Mouse (Mus musculus) heart, postnatal 14 days (tissue): Measurements from ENCODE around the gene Gcg. TPM values are rescaled to one million over a fixed set of nuclear protein-coding genes. Genes with fewer than 3 reads are reported as not detected.

Experiments used
- DNase-seq, 2 experiments: peaks; one replicate each; pipeline ENCODE4 v3.0.0; 2021 to 2022
- intact Hi-C: fragments of 180-260 bp; cut with DNase I; formaldehyde crosslinking; loops from one replicate; pipeline ENCODE4 v1.15.1; 2025
- long read RNA-seq, 2 experiments: library from polyadenylated mRNA; stranded (forward); transcript quantifications; one replicate each; pipeline ENCODE4 v2.0.0; 2021
- total RNA-seq, 2 experiments: library from RNA; stranded (reverse); gene quantifications; 2 replicates each; pipeline ENCODE4 v1.2.3; 2021

Gcg gene
- not detected for total RNA-seq
- long read RNA-seq, experiment 1 = 0 reads
- long read RNA-seq, experiment 2 = 0 reads

GRCm38 (mm10) chr2:62483550-62483949 is at the start of gene Gcg:
TSS of gene Gcg (minus strand) at chr2:62483650.
- DNase-seq = no peak
- intact Hi-C loops = no loop called here

GRCm38 (mm10) chr2:62531065-62531464 is 47.6 kb upstream of the Gcg start:
- DNase-seq = no peak
- intact Hi-C loops = no loop called here

GRCm38 (mm10) chr2:62526399-62526798 is 42.9 kb upstream of the Gcg start:
- DNase-seq = no peak
- intact Hi-C loops = no loop called here

- DNase-seq = no peak
- intact Hi-C loops = no loop called here
Measured at GRCm38 (mm10) chr2:62517790-62518189, 34.3 kb upstream of the Gcg start.

GRCm38 (mm10) chr2:62514477-62514876 is 31.0 kb upstream of the Gcg start:
- intact Hi-C loops = no loop called here
- DNase-seq = no peak

- intact Hi-C loops = no loop called here
- DNase-seq = no peak
Measured at GRCm38 (mm10) chr2:62513477-62513876, 30.0 kb upstream of the Gcg start.

- no peak for DNase-seq
- intact Hi-C loops = no loop called here
Measured at GRCm38 (mm10) chr2:62507130-62507529, 23.7 kb upstream of the Gcg start.

- no peak for DNase-seq
- intact Hi-C loops = no loop called here
Measured at GRCm38 (mm10) chr2:62506441-62506840, 23.0 kb upstream of the Gcg start.

GRCm38 (mm10) chr2:62504269-62504796 is 20.9 kb upstream of the Gcg start:
- intact Hi-C loops = no loop called here
- DNase-seq = no peak

- intact Hi-C loops = no loop called here
Measured at GRCm38 (mm10) chr2:62503326-62503725, 19.9 kb upstream of the Gcg start.

GRCm38 (mm10) chr2:62502516-62502915 is 19.1 kb upstream of the Gcg start:
- intact Hi-C loops = no loop called here
- DNase-seq = no peak

More at GRCm38 (mm10) chr2:62503326-62503725, 19.9 kb upstream of the Gcg start:
- DNase-seq = no peak

- DNase-seq = no peak
- intact Hi-C loops = no loop called here
Measured at GRCm38 (mm10) chr2:62498821-62499220, 15.4 kb upstream of the Gcg start.

GRCm38 (mm10) chr2:62498086-62498485 is 14.6 kb upstream of the Gcg start:
- DNase-seq = no peak
- intact Hi-C loops = no loop called here

- intact Hi-C loops = no loop called here
- DNase-seq = no peak
Measured at GRCm38 (mm10) chr2:62497333-62498002, 14.0 kb upstream of the Gcg start.

- intact Hi-C loops = no loop called here
Measured at GRCm38 (mm10) chr2:62495407-62495806, 12.0 kb upstream of the Gcg start.

GRCm38 (mm10) chr2:62489832-62490231 is 6.4 kb upstream of the Gcg start:
- intact Hi-C loops = no loop called here
- DNase-seq = no peak

More at GRCm38 (mm10) chr2:62495407-62495806, 12.0 kb upstream of the Gcg start:
- DNase-seq = no peak

GRCm38 (mm10) chr2:62484906-62485305 is 1.5 kb upstream of the Gcg start:
- DNase-seq = peak in 1 of 2 experiments; percentile 3
- intact Hi-C loops = no loop called here

- intact Hi-C loops = no loop called here
- no peak for DNase-seq
Measured at GRCm38 (mm10) chr2:62480285-62481198, 2.9 kb downstream of the Gcg start.

GRCm38 (mm10) chr2:62469551-62469950 is 13.9 kb downstream of the Gcg start:
- intact Hi-C loops = no loop called here
- DNase-seq = peak in 1 of 2 experiments; percentile 7

GRCm38 (mm10) chr2:62463287-62463686 is 20.2 kb downstream of the Gcg start:
- no peak for DNase-seq
- intact Hi-C loops = no loop called here

- intact Hi-C loops = no loop called here
- DNase-seq = no peak
Measured at GRCm38 (mm10) chr2:62462174-62462573, 21.3 kb downstream of the Gcg start.
